Mouse (Mus musculus): ENCODE data around the gene Gsg1l. TPM values are rescaled to one million over a fixed set of nuclear protein-coding genes. Genes with fewer than 3 reads are reported as not detected.

The Gsg1l gene
- total and polyA plus RNA-seq, 2 experiments from 2014 or later, result 17.8 to 42.7 TPM

GRCm38 (mm10) chr7:125996151-125996550 is 86.1 kb downstream of the Gsg1l start:
- WGBS, result 97% methylated on average over 1 of the region's 1 CpGs
- no peak overlapping the region for H3K27ac ChIP-seq (ENCODE audit: low read depth, low read length)

GRCm38 (mm10) chr7:125992356-125992891 is 89.8 kb downstream of the Gsg1l start:
- 55% methylated on average over 6 of the region's 6 CpGs for WGBS
- Histone ChIP-seq H3K9me3 (ENCODE audit: low read length) (no peaks in the 10 kb centered on the region), H3K4me3 (ENCODE audit: low read depth, low read length) (no peak overlapping the region), H3K4me2 (ENCODE audit: low read depth, low read length, poor library complexity, severe bottlenecking) (no peak overlapping the region), H3K27ac (ENCODE audit: low read depth, low read length) (no peak overlapping the region), H3K4me1 (ENCODE audit: insufficient read depth, low read length) (no peaks in the 10 kb centered on the region), H3K9ac (replicated peaks; ENCODE audit: low read length, poor library complexity, severe bottlenecking) (no peak overlapping the region), H3K27me3 (ENCODE audit: insufficient read depth, low read length) (no peaks in the 10 kb centered on the region), H3K36me3 (ENCODE audit: insufficient read depth, low read length) (no peaks in the 10 kb centered on the region)
- no peak for TF ChIP-seq CTCF (IDR thresholded peaks at IDR 0.05)
- ATAC-seq (ENCODE audit: low FRiP score) (no peak), DNase-seq (ENCODE audit: low spot score) (no peak)

More at GRCm38 (mm10) chr7:125996151-125996550, 86.1 kb downstream of the Gsg1l start:
- H3K4me1 ChIP-seq (ENCODE audit: insufficient read depth, low read length), result no peaks in the 10 kb centered on the region
- H3K4me3 ChIP-seq (ENCODE audit: low read depth, low read length), result no peak overlapping the region
- H3K36me3 ChIP-seq (ENCODE audit: insufficient read depth, low read length), result no peaks in the 10 kb centered on the region
- DNase-seq (ENCODE audit: low spot score), result no peak
- ATAC-seq (ENCODE audit: low FRiP score), result no peak
- no peak overlapping the region for H3K9ac ChIP-seq (replicated peaks; ENCODE audit: low read length, poor library complexity, severe bottlenecking)
- H3K4me2 ChIP-seq (ENCODE audit: low read depth, low read length, poor library complexity, severe bottlenecking), result no peak overlapping the region
- no peaks in the 10 kb centered on the region for H3K27me3 ChIP-seq (ENCODE audit: insufficient read depth, low read length)
- H3K9me3 ChIP-seq (ENCODE audit: low read length), result no peaks in the 10 kb centered on the region
- TF ChIP-seq CTCF (IDR thresholded peaks at IDR 0.05), result no peak

- H3K4me1 ChIP-seq (ENCODE audit: insufficient read depth, low read length), result no peaks in the 10 kb centered on the region
- WGBS, result 33% methylated on average over 2 of the region's 2 CpGs
- DNase-seq (ENCODE audit: low spot score) (no peak), ATAC-seq (ENCODE audit: low FRiP score) (no peak)
- no peak overlapping the region for H3K27ac ChIP-seq (ENCODE audit: low read depth, low read length)
- no peaks in the 10 kb centered on the region for H3K27me3 ChIP-seq (ENCODE audit: insufficient read depth, low read length)
- H3K4me3 ChIP-seq (ENCODE audit: low read depth, low read length), result no peak overlapping the region
- no peaks in the 10 kb centered on the region for H3K9me3 ChIP-seq (ENCODE audit: low read length)
- no peak overlapping the region for H3K4me2 ChIP-seq (ENCODE audit: low read depth, low read length, poor library complexity, severe bottlenecking)
- H3K36me3 ChIP-seq (ENCODE audit: insufficient read depth, low read length), result no peaks in the 10 kb centered on the region
- no peak overlapping the region for H3K9ac ChIP-seq (replicated peaks; ENCODE audit: low read length, poor library complexity, severe bottlenecking)
- no peak for TF ChIP-seq CTCF (IDR thresholded peaks at IDR 0.05)
Measured at GRCm38 (mm10) chr7:125991846-125992245, 90.4 kb downstream of the Gsg1l start.

DNA sequence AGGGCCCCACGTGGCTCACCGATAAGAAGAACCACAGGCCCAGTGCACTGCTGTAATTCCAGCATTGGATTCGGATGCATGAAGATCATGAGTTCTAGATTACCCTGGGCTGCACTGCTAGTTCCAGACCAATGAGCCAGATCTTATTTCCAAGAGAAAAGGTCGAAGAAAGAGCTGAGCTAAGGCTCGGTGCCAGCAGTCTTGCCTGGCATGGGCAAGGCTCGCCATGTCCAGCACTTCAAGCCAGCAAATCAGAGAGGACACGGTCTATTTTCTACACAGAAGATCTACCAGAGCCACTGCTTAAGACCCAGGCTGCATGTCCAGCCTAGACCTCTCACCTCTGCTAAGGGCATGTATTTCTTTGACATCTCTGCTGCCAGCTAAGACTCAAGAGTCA is 92.2 kb downstream of the Gsg1l start:
- TF ChIP-seq CTCF (IDR thresholded peaks at IDR 0.05), result no peak
- no peak for ATAC-seq (ENCODE audit: low FRiP score)

GRCm38 (mm10) chr7:125989489-125989888 is 92.7 kb downstream of the Gsg1l start:
- Histone ChIP-seq H3K9me3 (ENCODE audit: low read length) (no peaks in the 10 kb centered on the region), H3K27me3 (ENCODE audit: insufficient read depth, low read length) (no peaks in the 10 kb centered on the region), H3K4me2 (ENCODE audit: low read depth, low read length, poor library complexity, severe bottlenecking) (no peak overlapping the region), H3K36me3 (ENCODE audit: insufficient read depth, low read length) (no peaks in the 10 kb centered on the region), H3K27ac (ENCODE audit: low read depth, low read length) (no peak overlapping the region), H3K9ac (replicated peaks; ENCODE audit: low read length, poor library complexity, severe bottlenecking) (no peak overlapping the region), H3K4me1 (ENCODE audit: insufficient read depth, low read length) (no peaks in the 10 kb centered on the region), H3K4me3 (ENCODE audit: low read depth, low read length) (no peak overlapping the region)
- DNase-seq (ENCODE audit: low spot score) (peak; percentile 39), ATAC-seq (ENCODE audit: low FRiP score) (no peak)
- no peak for TF ChIP-seq CTCF (IDR thresholded peaks at IDR 0.05)
- WGBS, result 29% methylated on average over 4 of the region's 4 CpGs

More for the DNA sequence above, 92.2 kb downstream of the Gsg1l start:
- Histone ChIP-seq H3K9ac (replicated peaks; ENCODE audit: low read length, poor library complexity, severe bottlenecking) (no peak overlapping the region), H3K4me3 (ENCODE audit: low read depth, low read length) (no peak overlapping the region), H3K4me2 (ENCODE audit: low read depth, low read length, poor library complexity, severe bottlenecking) (no peak overlapping the region), H3K27ac (ENCODE audit: low read depth, low read length) (no peak overlapping the region), H3K36me3 (ENCODE audit: insufficient read depth, low read length) (no peaks in the 10 kb centered on the region), H3K4me1 (ENCODE audit: insufficient read depth, low read length) (no peaks in the 10 kb centered on the region), H3K9me3 (ENCODE audit: low read length) (no peaks in the 10 kb centered on the region), H3K27me3 (ENCODE audit: insufficient read depth, low read length) (no peaks in the 10 kb centered on the region)
- 68% methylated on average over 7 of the region's 7 CpGs for WGBS
- DNase-seq (ENCODE audit: low spot score), result no peak

DNA sequence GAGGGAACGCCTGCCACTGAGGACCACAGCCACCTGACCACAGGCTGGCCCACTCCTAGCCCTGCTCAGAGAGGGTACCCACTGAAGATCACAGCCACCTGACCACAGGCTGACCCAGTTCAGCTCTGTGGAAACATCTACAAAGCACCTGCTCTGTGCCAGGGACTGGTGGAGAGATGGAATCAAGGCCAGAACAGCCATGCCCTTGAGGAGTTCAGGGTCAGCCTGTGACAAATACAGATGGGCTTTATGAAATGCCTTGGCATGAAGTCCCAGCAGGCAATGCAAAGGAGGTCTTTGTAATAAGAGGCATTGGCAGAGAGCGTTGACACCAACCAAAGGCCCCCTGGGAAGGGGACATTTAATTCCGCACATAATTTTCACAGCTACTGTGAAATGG is 93.9 kb downstream of the Gsg1l start:
- DNase-seq (ENCODE audit: low spot score), result no peak
- no peaks in the 10 kb centered on the region for H3K36me3 ChIP-seq (ENCODE audit: insufficient read depth, low read length)
- no peaks in the 10 kb centered on the region for H3K27me3 ChIP-seq (ENCODE audit: insufficient read depth, low read length)
- no peak overlapping the region for H3K9ac ChIP-seq (replicated peaks; ENCODE audit: low read length, poor library complexity, severe bottlenecking)
- ATAC-seq (ENCODE audit: low FRiP score), result no peak
- TF ChIP-seq CTCF (IDR thresholded peaks at IDR 0.05), result no peak
- H3K9me3 ChIP-seq (ENCODE audit: low read length), result no peaks in the 10 kb centered on the region
- no peak overlapping the region for H3K27ac ChIP-seq (ENCODE audit: low read depth, low read length)
- no peaks in the 10 kb centered on the region for H3K4me1 ChIP-seq (ENCODE audit: insufficient read depth, low read length)
- 78% methylated on average over 3 of the region's 3 CpGs for WGBS
- H3K4me2 ChIP-seq (ENCODE audit: low read depth, low read length, poor library complexity, severe bottlenecking), result no peak overlapping the region
- H3K4me3 ChIP-seq (ENCODE audit: low read depth, low read length), result no peak overlapping the region

All from midbrain, postnatal 0 days (tissue).